Mouse (Mus musculus) megakaryocyte, embryonic 14.5 days (primary cell): Measurements from ENCODE around the gene Dgka. TPM values are rescaled to one million over a fixed set of nuclear protein-coding genes. Genes with fewer than 3 reads are reported as not detected.
A peak's percentile ranks its signal among the peaks of the same experiment; 100 is the strongest.

Experiments used
- H3K27me3 ChIP-seq: replicated peaks from 2 replicates; pipeline ENCODE3; 2012; ENCODE audit warnings: inconsistent platforms
- H3K36me3 ChIP-seq: replicated peaks from 2 replicates; pipeline ENCODE3; 2012; ENCODE audit warnings: low read length, inconsistent platforms, mixed read lengths
- H3K4me1 ChIP-seq: 2 replicates; pipeline ENCODE4 v1.6.1; 2012; ENCODE audit warnings: inconsistent platforms
- H3K4me3 ChIP-seq: replicated peaks from 2 replicates; pipeline ENCODE3; 2012; ENCODE audit warnings: moderate library complexity, mild to moderate bottlenecking, inconsistent platforms
- H3K9me3 ChIP-seq: 2 replicates; pipeline ENCODE4 v1.6.1; 2012; ENCODE audit warnings: inconsistent platforms
- FLI1 ChIP-seq: IDR thresholded peaks from 2 replicates; pipeline ENCODE4 v1.6.1; 2012; ENCODE audit warnings: low read length, inconsistent platforms, mixed read lengths
- GATA1 ChIP-seq: IDR thresholded peaks from 3 replicates; pipeline ENCODE4 v1.6.1; 2012; ENCODE audit warnings: mixed read lengths, low read length, inconsistent platforms, borderline replicate concordance
- polyA plus RNA-seq: library from polyadenylated mRNA; stranded (reverse); fragments of >175 nt; gene quantifications from 2 replicates; pipeline ENCODE4 v1.2.3, GENCODE M21; 2012; ENCODE audit warnings: low replicate concordance; ENCODE audit not compliant: insufficient read depth

The Dgka gene
- polyA plus RNA-seq, 1 experiment, result 2.8 TPM

GRCm38 (mm10) chr10:128703895-128704294 is 40.8 kb downstream of the Dgka start, which contains the start of gene Pmel:
Pmel (plus strand) TSS chr10:128704195.
- H3K4me3 ChIP-seq, result peak within 1 kb of the TSS; percentile 96
- no peaks in the 10 kb centered on the region for H3K27me3 ChIP-seq
- H3K36me3 ChIP-seq, result peaks cover 43% of the 10 kb centered on the region
- H3K4me1 ChIP-seq, result peaks cover 50% of the 10 kb centered on the region
- TF ChIP-seq FLI1 (no peak), GATA1 (no peak)
- H3K9me3 ChIP-seq, result no peaks in the 10 kb centered on the region

GRCm38 (mm10) chr10:128702328-128703007 is 42.2 kb downstream of the Dgka start:
- H3K4me1 ChIP-seq, result peaks cover 57% of the 10 kb centered on the region
- H3K27me3 ChIP-seq, result no peaks in the 10 kb centered on the region
- TF ChIP-seq FLI1 (no peak), GATA1 (no peak)
- H3K36me3 ChIP-seq, result peaks cover 54% of the 10 kb centered on the region
- no peaks in the 10 kb centered on the region for H3K9me3 ChIP-seq
- H3K4me3 ChIP-seq, result no peak overlapping the region

- Histone ChIP-seq H3K4me3 (no peak overlapping the region), H3K4me1 (peaks cover 53% of the 10 kb centered on the region), H3K36me3 (peaks cover 57% of the 10 kb centered on the region), H3K27me3 (no peaks in the 10 kb centered on the region), H3K9me3 (no peaks in the 10 kb centered on the region)
- TF ChIP-seq FLI1 (no peak), GATA1 (no peak)
Measured at GRCm38 (mm10) chr10:128700712-128701111, 43.9 kb downstream of the Dgka start.

GRCm38 (mm10) chr10:128699611-128700010 is 45.0 kb downstream of the Dgka start:
- Histone ChIP-seq H3K4me1 (peaks cover 56% of the 10 kb centered on the region), H3K9me3 (no peaks in the 10 kb centered on the region), H3K4me3 (no peak overlapping the region), H3K27me3 (no peaks in the 10 kb centered on the region), H3K36me3 (peaks cover 57% of the 10 kb centered on the region)
- TF ChIP-seq FLI1, result no peak
- no peak for TF ChIP-seq GATA1

GRCm38 (mm10) chr10:128699006-128699405 is 45.6 kb downstream of the Dgka start:
- Histone ChIP-seq H3K4me1 (peaks cover 58% of the 10 kb centered on the region), H3K36me3 (peaks cover 57% of the 10 kb centered on the region), H3K27me3 (no peaks in the 10 kb centered on the region), H3K4me3 (no peak overlapping the region), H3K9me3 (no peaks in the 10 kb centered on the region)
- TF ChIP-seq FLI1 (no peak), GATA1 (no peak)

- Histone ChIP-seq H3K9me3 (no peaks in the 10 kb centered on the region), H3K4me1 (peaks cover 60% of the 10 kb centered on the region)
Measured at GRCm38 (mm10) chr10:128697072-128697725, 47.5 kb downstream of the Dgka start.

GRCm38 (mm10) chr10:128695992-128696807 is 48.5 kb downstream of the Dgka start, which contains the start of gene Rab5b:
Rab5b (minus strand) TSS chr10:128696264.
- Histone ChIP-seq H3K4me1 (peaks cover 64% of the 10 kb centered on the region), H3K9me3 (no peaks in the 10 kb centered on the region), H3K27me3 (no peaks in the 10 kb centered on the region), H3K36me3 (peaks cover 52% of the 10 kb centered on the region), H3K4me3 (peak within 1 kb of the TSS; percentile 91)
- TF ChIP-seq FLI1 (no peak), GATA1 (no peak)

More at GRCm38 (mm10) chr10:128697072-128697725, 47.5 kb downstream of the Dgka start:
- Histone ChIP-seq H3K36me3 (peaks cover 58% of the 10 kb centered on the region), H3K4me3 (peak overlapping the region; percentile 91), H3K27me3 (no peaks in the 10 kb centered on the region)
- TF ChIP-seq GATA1 (no peak), FLI1 (no peak)

GRCm38 (mm10) chr10:128695411-128695991 is 49.2 kb downstream of the Dgka start:
- H3K4me3 ChIP-seq, result peak overlapping the region; percentile 91
- no peak for TF ChIP-seq GATA1
- no peak for TF ChIP-seq FLI1
- peaks cover 64% of the 10 kb centered on the region for H3K4me1 ChIP-seq
- no peaks in the 10 kb centered on the region for H3K9me3 ChIP-seq
- H3K36me3 ChIP-seq, result peaks cover 52% of the 10 kb centered on the region
- no peaks in the 10 kb centered on the region for H3K27me3 ChIP-seq

- H3K9me3 ChIP-seq, result no peaks in the 10 kb centered on the region
- peaks cover 11% of the 10 kb centered on the region for H3K4me1 ChIP-seq
- H3K4me3 ChIP-seq, result peak overlapping the region; percentile 94
- H3K36me3 ChIP-seq, result peaks cover 4% of the 10 kb centered on the region
- peaks cover 40% of the 10 kb centered on the region for H3K27me3 ChIP-seq
- TF ChIP-seq FLI1, result no peak
- TF ChIP-seq GATA1, result no peak
Measured at GRCm38 (mm10) chr10:128674469-128675008, 70.1 kb downstream of the Dgka start.
